Mouse (Mus musculus) monocyte, adult 2 months (primary cell): Measurements from ENCODE around the gene Trex1.

Source experiments
- DNase-seq, 2 experiments: peaks; one replicate each; pipeline ENCODE4 v3.0.0; 2022; ENCODE audit warnings: low spot score in 2 of 2, low read depth in 1 of 2

Trex1 gene

GRCm38 (mm10) chr9:109052490-109053260 is 6.9 kb downstream of the Trex1 start:
- no peak for DNase-seq

DNA sequence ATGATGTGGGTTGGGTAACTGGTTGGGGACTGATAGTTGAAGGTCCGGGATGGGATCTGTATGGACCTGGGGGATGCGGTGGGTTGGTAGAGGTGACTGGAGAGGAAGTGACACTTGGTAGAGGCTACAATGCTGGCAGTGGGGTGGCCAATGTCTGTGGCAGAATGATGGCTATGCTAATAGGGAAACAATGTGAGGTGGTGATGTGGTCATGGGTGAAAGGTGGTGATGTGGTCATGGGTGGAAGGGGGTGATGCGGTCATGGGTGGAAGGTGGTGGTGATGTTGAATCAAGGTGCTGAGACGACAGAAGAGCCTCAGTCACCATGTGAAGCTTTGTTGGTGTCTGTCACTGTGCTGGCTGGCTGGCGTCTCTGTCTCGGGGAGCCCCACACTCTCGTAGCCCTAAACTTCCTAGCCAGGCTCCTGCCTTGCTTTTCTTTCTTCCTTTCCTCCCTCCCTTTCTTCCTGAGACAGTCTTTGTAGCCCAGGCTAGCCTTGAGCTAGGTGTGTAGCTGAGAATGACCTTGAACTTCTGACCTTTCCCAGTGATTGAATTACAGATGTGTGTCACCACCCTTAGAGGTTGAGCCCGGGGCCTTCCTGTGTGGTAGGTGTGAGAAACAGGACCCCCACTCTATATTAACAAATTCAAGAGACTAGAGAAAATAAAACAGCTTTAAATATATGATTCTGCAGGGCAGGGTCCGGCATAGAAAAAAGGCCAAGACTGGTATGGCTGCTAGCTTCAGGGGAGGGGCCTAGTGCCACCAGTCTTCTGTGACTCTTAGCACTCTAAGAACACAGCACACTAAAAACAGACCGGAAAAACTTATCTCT is 7.7 kb downstream of the Trex1 start:
- no peak for DNase-seq

DNA sequence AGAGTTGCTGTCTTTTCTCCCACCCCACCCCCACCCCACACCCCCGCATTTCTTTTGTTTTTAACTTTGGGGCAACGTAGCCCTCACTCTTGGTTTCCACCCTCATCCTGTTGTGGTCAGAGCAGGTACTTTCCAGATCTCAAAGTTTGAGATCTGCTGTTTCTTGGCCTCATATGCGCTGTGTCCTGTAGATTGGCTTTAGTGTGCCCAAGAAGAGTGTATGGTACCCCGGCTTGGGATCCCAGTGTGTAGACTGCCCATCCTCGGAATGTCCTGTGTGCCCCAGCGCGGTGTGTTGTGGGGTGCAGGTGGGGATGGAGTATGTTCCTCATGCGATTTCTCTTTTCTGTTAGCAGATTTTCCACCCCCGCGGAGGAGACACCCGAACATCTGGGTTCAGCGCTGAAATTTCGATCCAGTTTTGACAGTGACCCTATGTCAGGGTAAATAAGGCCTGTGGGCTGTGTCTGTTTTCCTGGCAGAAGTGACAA is 8.5 kb downstream of the Trex1 start:
- DNase-seq: no peak

DNA sequence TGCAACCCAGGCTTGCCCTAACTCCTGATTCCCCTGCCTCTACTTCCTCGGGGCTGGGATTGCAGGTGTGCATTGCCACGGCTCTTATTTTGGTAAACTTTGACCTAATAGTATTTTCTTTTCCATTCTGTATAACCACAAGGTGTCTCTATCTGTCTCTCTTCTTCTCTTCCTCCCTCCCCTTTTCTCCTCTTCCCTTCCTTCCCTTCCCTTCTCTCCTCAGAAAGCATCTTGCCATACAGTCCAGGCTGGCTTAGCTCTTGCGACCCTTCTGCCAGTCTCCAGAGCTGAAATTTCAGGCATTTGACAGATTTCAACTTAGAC is 8.9 kb downstream of the Trex1 start:
- DNase-seq: no peak

DNA sequence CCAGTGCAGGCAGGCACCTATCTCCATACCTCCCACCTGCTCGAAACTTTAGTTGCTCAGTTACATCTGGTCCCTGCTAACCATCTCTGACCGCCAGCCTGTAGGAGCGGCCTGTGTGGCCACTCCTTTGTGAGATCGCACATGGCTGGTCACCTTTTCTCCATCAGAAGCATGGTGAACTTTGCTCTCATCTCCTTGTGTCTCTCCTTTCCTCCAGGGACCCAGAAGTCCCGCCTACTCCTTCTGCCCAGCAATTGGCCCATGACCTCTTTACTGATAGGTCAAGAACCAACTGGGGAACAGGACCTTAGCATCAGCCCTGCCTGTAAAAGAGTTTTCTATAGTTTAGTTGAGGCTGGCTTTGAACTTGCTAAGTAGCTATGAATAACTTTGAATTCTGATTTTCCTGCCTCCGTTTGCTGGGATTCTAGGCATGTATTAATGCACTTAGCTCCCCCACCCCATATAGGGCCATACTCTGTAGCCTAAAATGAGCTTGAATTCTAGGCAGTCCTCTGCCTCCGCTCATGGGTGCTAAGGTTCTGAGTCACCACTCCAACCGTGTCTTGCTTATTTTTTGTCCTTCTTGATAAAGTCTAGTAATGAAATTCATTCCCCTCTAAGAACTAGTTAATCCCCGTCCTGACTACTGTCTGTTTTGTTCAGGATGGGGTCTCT is 9.4 kb downstream of the Trex1 start:
- no peak for DNase-seq

DNA sequence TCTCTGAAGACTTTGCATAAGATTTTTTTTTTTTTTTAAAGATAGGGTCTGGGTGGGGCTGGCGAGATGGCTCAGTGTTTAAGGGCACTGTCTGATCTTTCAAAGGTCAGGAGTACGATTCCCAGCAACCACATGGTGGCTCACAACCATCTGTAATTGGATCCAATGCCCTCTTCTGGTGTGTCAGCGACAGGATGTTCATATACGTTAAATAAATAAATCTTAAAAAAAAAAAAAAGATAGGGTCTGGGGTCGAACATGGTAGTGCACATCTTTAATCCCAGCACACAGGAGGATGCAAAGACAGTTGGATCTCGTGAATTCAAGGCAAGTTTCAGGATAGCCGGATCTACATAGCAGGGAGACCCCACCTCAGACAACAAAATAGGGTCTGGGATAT is 10.2 kb downstream of the Trex1 start:
- DNase-seq: no peak

DNA sequence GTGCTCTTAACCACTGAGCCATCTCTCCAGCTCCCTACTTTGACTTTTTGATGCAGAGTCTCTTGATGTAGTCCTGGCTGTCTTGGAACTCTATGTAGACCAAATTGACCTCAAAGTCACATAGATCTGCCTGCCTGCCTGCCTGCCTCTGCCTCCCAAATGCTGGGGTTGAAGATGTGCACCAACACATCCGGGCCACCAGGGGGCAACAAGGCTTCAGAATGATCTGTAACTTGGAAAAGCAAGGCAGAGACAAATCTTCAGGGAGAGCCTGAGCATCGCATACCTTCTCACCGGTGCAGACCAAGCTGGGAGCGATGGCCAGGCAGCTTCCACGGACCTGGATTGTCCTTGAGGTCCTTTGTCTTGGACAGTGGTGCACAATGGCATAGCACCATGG is 13.2 kb downstream of the Trex1 start:
- peak in 1 of 2 experiments; percentile 70 for DNase-seq

GRCm38 (mm10) chr9:109041351-109041750 is 18.2 kb downstream of the Trex1 start:
- DNase-seq: no peak

- DNase-seq: no peak
Measured at GRCm38 (mm10) chr9:109040906-109041305, 18.6 kb downstream of the Trex1 start.

GRCm38 (mm10) chr9:109040216-109040615 is 19.3 kb downstream of the Trex1 start:
- no peak for DNase-seq

DNA sequence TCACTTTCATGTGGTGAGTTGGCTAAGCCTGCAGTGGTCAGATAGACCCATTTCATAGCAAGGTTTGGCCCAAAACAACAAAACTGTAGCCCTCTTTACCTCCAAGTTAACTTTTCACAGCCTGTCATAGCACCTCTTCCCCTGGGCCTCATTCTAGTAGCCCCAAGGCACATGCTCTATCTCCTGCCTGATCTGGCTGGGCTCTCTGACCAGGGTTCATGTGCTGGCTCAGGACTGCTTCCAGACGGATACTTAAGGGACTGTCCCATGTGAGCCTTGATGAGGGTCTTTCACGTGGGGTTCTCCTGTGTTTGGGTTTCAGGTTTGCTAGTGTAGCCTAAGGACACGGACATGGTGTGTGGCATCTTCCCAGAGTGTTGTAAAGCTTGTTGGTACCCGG is 19.9 kb downstream of the Trex1 start:
- no peak for DNase-seq

DNA sequence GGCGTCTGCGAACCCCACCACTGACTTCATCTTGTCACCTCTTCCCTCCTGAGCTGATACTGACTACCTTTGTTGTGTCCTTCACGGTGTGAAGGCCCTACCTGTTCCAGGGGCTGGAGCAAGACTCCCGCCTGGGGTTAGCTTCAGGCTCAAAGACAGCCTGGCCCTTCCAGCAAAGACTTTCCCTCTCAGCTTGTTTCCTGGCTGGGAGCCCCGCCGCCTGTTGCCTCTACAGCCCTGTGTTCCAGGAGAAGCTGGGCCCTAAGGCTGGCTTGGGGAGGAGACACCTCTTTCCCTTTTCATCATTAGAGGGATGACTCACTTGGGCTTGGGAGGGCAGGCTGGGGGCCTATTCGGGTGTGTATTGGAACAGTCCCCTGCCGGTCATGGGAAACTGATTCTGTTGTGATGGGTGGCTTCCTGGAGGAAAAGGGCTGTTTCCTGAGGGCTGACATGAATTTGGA is 20.6 kb downstream of the Trex1 start:
- no peak for DNase-seq

GRCm38 (mm10) chr9:109038086-109038895 is 21.2 kb downstream of the Trex1 start, which contains the start of gene Shisa5:
TSS of gene Shisa5 (plus strand) at chr9:109038565.
- DNase-seq: peak in 1 of 2 experiments; percentile 62

- DNase-seq: no peak
Measured at GRCm38 (mm10) chr9:109032435-109032834, 27.1 kb downstream of the Trex1 start.

GRCm38 (mm10) chr9:109031686-109032085 is 27.8 kb downstream of the Trex1 start:
- no peak for DNase-seq

GRCm38 (mm10) chr9:109031001-109031400 is 28.5 kb downstream of the Trex1 start:
- no peak for DNase-seq

DNA sequence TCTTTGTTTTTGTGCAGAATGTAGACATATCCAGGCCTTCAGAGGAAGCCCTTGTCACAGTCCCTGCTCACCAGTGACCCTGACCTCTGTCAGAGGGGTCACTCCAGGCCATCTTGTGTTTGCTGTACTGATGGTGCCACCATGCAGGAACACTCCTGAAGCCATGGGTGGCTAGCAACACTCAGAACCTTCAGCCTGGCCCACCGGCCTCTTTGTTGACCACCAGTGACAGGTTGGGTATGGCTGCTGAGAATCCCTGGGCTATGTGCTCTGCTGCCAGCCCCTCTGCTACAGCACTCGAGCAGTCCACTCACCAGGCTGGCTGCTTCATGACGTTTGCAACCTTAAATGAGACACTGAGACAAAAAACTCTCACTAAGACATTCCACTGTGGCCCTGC is 29.2 kb downstream of the Trex1 start:
- DNase-seq: no peak

GRCm38 (mm10) chr9:109028919-109029318 is 30.6 kb downstream of the Trex1 start:
- no peak for DNase-seq

DNA sequence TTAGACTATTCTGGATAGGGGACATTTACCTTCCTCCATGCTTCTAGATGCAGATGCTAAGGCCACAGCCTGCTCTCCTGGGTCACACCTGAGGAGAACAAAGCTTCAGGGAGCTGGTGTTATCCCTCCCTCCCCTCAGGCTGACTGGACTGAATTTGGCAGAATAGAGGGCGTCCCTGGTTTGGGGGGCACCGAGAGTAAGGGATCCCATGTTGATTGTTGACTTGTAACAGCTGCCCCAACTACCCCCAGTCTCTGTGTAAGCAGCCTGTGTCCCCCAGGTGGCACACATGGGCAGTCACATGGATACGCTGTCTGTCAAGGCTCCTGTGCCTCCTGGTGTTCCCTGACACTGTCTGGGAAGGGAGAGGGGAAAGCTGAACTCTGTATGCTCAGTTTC is 31.1 kb downstream of the Trex1 start:
- no peak for DNase-seq

- no peak for DNase-seq
Measured at GRCm38 (mm10) chr9:109027521-109027920, 32.0 kb downstream of the Trex1 start.
